Mouse (Mus musculus) forebrain, embryonic 11.5 days (tissue): Measurements from ENCODE around the gene Hpn. TPM values are rescaled to one million over a fixed set of nuclear protein-coding genes. Genes with fewer than 3 reads are reported as not detected.

Experiments used
- ATAC-seq: fragments of 200-750 bp; cut with Nextera tagmentation; replicated peaks from 2 replicates; pipeline ENCODE4 v1.8.0; 2017; ENCODE audit warnings: moderate TSS enrichment; ENCODE audit not compliant: low FRiP score
- DNase-seq: peaks from one replicate; pipeline ENCODE4 v3.0.0-alpha.2; 2017; ENCODE audit warnings: low spot score
- H3K27ac ChIP-seq: fragments of 300-500 bp; sonication (generic); 2 replicates; pipeline ENCODE4 v1.5.1; 2014; ENCODE audit warnings: low read depth, low read length
- H3K27me3 ChIP-seq: fragments of 300-500 bp; sonication (generic); 2 replicates; pipeline ENCODE4 v1.6.1; 2014; ENCODE audit warnings: mild to moderate bottlenecking, low read length, mixed read lengths; ENCODE audit not compliant: control insufficient read depth, insufficient read depth
- H3K36me3 ChIP-seq: fragments of 300-500 bp; sonication (generic); 2 replicates; pipeline ENCODE4 v1.6.1; 2014; ENCODE audit warnings: mild to moderate bottlenecking, low read length, moderate library complexity, mixed read lengths; ENCODE audit not compliant: control insufficient read depth, insufficient read depth
- H3K4me1 ChIP-seq: fragments of 300-500 bp; sonication (generic); replicated peaks from 2 replicates; pipeline ENCODE4 v1.6.1; 2014; ENCODE audit warnings: low read length, mixed read lengths; ENCODE audit not compliant: control insufficient read depth, insufficient read depth
- H3K4me2 ChIP-seq: fragments of 300-500 bp; sonication (generic); 2 replicates; pipeline ENCODE4 v1.6.1; 2014; ENCODE audit warnings: low read depth, mild to moderate bottlenecking, low read length, moderate library complexity, mixed read lengths; ENCODE audit not compliant: severe bottlenecking
- H3K4me3 ChIP-seq: fragments of 300-500 bp; sonication (generic); 2 replicates; pipeline ENCODE4 v1.5.1; 2014; ENCODE audit warnings: low read depth, low read length
- H3K9ac ChIP-seq: fragments of 300-500 bp; sonication (generic); 2 replicates; pipeline ENCODE4 v1.6.1; 2014; ENCODE audit warnings: low read length
- H3K9me3 ChIP-seq: fragments of 300-500 bp; sonication (generic); 2 replicates; pipeline ENCODE4 v1.6.1; 2016; ENCODE audit warnings: low read length, mixed read lengths; ENCODE audit not compliant: control insufficient read depth
- WGBS: fragments of 180-500 bp; shearing (Covaris S2); extraction: QIAGEN DNeasy Blood & Tissue Kit; methylation state at CpG from one replicate; pipeline ENCODE4 v1.1.7; 2014; 5-methylcytosine and 5-hydroxymethylcytosine counted together
- polyA plus RNA-seq: library from polyadenylated mRNA; unstranded; fragments of >200 nt; fragmentation: Nextera tagmentation; extraction: Ambion mirVana; gene quantifications from 2 replicates; pipeline ENCODE4 v1.2.1, GENCODE M21; 2014

Hpn gene
- polyA plus RNA-seq, 1 experiment from 2014 or later, result 0.29 TPM

GRCm38 (mm10) chr7:31059919-31060620, 55.0 kb downstream of the Hpn start:
- no peaks in the 10 kb centered on the region for H3K9me3 ChIP-seq
- H3K36me3 ChIP-seq, result no peaks in the 10 kb centered on the region
- H3K4me1 ChIP-seq, result no peaks in the 10 kb centered on the region; the same call in 1 of the 2 replicates
- no peak overlapping the region for H3K27ac ChIP-seq
- 58% methylated on average over 11 of the region's 11 CpGs for WGBS
- H3K27me3 ChIP-seq, result no peaks in the 10 kb centered on the region
- DNase-seq, result no peak
- ATAC-seq, result no peak
- no peak overlapping the region for H3K4me3 ChIP-seq
- no peak overlapping the region for H3K4me2 ChIP-seq
- H3K9ac ChIP-seq, result no peak overlapping the region

GRCm38 (mm10) chr7:31059108-31059507, 56.0 kb downstream of the Hpn start, which contains the start of gene Lgi4:
Gene Lgi4 (plus strand): TSS chr7:31059342.
- ATAC-seq (peak; percentile 71), DNase-seq (peak; percentile 91)
- Histone ChIP-seq H3K4me2 (no peak within 1 kb of the TSS), H3K4me3 (no peak within 1 kb of the TSS), H3K27me3 (peaks cover 2% of the 10 kb centered on the region), H3K36me3 (no peaks in the 10 kb centered on the region), H3K9me3 (no peaks in the 10 kb centered on the region), H3K4me1 (no peaks in the 10 kb centered on the region; the same call in 1 of the 2 replicates), H3K9ac (no peak within 1 kb of the TSS), H3K27ac (no peak within 1 kb of the TSS)
- 2% methylated on average over 2 of the region's 2 CpGs for WGBS

GRCm38 (mm10) chr7:31058211-31058610, 56.9 kb downstream of the Hpn start:
- WGBS, result 85% methylated on average over 6 of the region's 6 CpGs
- Histone ChIP-seq H3K4me2 (no peak overlapping the region), H3K27me3 (peaks cover 11% of the 10 kb centered on the region), H3K27ac (no peak overlapping the region), H3K4me3 (no peak overlapping the region), H3K9ac (no peak overlapping the region), H3K4me1 (no peaks in the 10 kb centered on the region; the same call in 1 of the 2 replicates), H3K36me3 (no peaks in the 10 kb centered on the region), H3K9me3 (no peaks in the 10 kb centered on the region)
- no peak for DNase-seq
- ATAC-seq, result no peak

DNA sequence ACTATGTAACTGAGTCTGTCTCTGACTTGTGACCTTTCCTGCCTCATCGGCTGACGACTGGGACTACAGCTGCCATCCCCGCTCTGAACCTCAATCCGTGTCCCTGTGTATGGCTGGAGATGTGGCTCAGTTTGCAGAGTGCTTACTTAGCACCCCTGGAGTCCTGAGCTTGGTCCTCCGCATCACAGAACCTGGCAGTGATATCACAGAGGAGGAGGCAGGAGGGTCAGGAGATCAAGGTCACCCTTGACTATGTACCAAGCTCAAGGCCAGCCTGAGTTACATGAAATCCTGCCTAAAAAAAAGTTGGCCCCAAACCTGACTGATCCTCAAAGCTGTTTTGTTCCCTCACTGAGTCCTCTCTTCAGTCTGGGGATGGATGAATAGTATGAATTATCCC, 57.4 kb downstream of the Hpn start:
- H3K4me1 ChIP-seq, result no peaks in the 10 kb centered on the region; the same call in 1 of the 2 replicates
- ATAC-seq (no peak), DNase-seq (no peak)
- no peaks in the 10 kb centered on the region for H3K36me3 ChIP-seq
- no peak overlapping the region for H3K4me2 ChIP-seq
- 75% methylated on average over 5 of the region's 5 CpGs for WGBS
- no peak overlapping the region for H3K9ac ChIP-seq
- no peak overlapping the region for H3K27ac ChIP-seq
- H3K27me3 ChIP-seq, result peaks cover 16% of the 10 kb centered on the region
- H3K4me3 ChIP-seq, result no peak overlapping the region
- H3K9me3 ChIP-seq, result no peaks in the 10 kb centered on the region

DNA sequence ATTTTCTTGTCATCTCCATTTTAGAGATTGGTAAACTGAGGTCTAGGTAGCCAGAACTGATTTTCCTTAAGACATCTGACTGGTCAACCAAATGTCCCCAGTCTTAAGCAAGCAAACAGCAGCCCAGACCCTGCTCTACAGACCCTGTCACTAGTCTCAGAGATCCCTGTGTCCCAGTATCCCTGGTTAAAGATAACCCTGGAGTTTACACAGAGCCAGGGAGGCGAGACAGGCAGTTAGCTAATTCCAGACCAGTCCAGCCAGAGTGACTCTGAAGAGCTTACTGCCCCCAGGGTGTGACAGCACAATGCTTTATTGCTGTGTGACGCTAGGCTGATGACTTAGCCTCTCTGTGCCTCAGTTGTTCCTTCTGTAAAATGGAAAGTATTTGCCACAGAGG, 58.0 kb downstream of the Hpn start, which contains the start of gene Fxyd1:
Fxyd1 (minus strand) TSS at position 129 of the 400 bp plus-strand sequence.
- ATAC-seq, result no peak
- Histone ChIP-seq H3K27me3 (peaks cover 23% of the 10 kb centered on the region), H3K27ac (no peak within 1 kb of the TSS), H3K9me3 (no peaks in the 10 kb centered on the region), H3K36me3 (no peaks in the 10 kb centered on the region), H3K4me1 (peaks cover 1% of the 10 kb centered on the region; the same call in 1 of the 2 replicates), H3K4me2 (no peak within 1 kb of the TSS), H3K9ac (no peak within 1 kb of the TSS), H3K4me3 (no peak within 1 kb of the TSS)
- 76% methylated on average over 2 of the region's 2 CpGs for WGBS
- no peak for DNase-seq

DNA sequence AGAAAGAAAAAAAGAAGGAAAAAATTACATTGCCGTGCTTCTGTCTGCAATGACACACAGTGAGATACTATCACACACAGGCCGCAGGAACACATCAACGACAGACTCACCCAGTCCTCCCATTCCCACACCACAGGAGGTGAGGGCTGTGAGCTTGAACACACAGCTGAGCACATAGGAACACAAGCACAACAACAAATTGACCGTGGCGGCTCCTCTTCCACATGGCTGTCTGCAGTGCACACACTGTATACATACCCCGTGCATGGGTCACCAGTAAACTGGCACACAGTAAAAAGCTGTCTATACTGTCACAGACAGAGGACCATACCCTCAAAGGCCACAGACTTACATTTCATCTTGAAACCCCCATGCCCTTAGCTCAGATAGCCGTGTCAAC, 58.6 kb downstream of the Hpn start:
- peaks cover 29% of the 10 kb centered on the region for H3K27me3 ChIP-seq
- no peak for DNase-seq
- 79% methylated on average over 7 of the region's 7 CpGs for WGBS
- no peak overlapping the region for H3K9ac ChIP-seq
- no peak overlapping the region for H3K27ac ChIP-seq
- H3K36me3 ChIP-seq, result no peaks in the 10 kb centered on the region
- no peak for ATAC-seq
- H3K4me3 ChIP-seq, result no peak overlapping the region
- H3K9me3 ChIP-seq, result no peaks in the 10 kb centered on the region
- no peak overlapping the region for H3K4me2 ChIP-seq
- peaks cover 2% of the 10 kb centered on the region; the same call in 1 of the 2 replicates for H3K4me1 ChIP-seq

DNA sequence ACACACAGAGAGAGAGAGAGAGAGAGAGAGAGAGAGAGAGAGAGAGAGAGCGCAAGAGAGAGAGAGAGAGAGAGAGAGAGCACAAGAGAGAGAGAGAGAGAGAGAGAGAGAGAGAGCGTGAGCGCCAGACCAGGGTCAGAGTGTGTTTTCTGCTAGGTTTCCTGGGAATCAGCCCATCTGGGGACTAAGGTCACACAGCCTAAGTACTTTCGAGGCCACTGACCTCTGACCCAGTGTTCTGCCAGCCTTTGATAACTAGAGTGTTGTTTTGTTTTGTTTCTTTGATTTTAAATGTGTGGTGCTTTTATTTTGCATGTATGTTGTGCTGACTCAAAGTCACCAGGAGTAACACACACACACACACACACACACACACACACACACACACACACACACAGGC, 59.2 kb downstream of the Hpn start:
- Histone ChIP-seq H3K27ac (no peak overlapping the region), H3K4me2 (no peak overlapping the region), H3K36me3 (no peaks in the 10 kb centered on the region), H3K9ac (no peak overlapping the region), H3K4me1 (peaks cover 3% of the 10 kb centered on the region; the same call in 1 of the 2 replicates), H3K9me3 (no peaks in the 10 kb centered on the region), H3K4me3 (no peak overlapping the region), H3K27me3 (peaks cover 35% of the 10 kb centered on the region)
- ATAC-seq (no peak), DNase-seq (no peak)
- WGBS, result 13% methylated on average over 3 of the region's 4 CpGs

DNA sequence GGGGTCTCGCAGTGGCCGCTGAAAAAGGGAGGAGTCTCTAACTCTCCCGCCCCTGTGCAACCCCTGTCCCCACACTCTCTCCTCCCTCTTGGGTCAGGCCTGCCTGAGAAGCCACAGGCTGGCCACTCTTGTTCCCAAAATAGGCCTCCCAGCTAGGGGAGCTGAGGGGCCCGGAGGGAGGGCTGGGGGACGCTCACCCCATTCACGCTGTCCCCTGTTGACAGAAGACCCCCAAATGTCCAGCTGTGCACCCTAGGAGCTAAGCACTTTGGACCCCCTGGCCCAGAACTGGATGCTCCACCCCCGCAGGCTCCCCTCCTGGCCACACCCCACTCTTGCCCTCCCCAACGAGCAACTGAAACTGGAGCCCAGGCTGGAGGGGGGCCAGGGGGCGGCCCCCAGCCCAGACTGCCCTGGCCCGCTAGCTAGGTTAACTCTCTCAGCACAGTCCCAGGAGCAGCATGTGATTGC, 59.7 kb downstream of the Hpn start:
- H3K9ac ChIP-seq, result no peak overlapping the region
- peaks cover 40% of the 10 kb centered on the region for H3K27me3 ChIP-seq

More for the DNA sequence above, 59.7 kb downstream of the Hpn start:
- Histone ChIP-seq H3K36me3 (no peaks in the 10 kb centered on the region), H3K4me3 (no peak overlapping the region), H3K4me2 (no peak overlapping the region), H3K9me3 (no peaks in the 10 kb centered on the region), H3K4me1 (peaks cover 4% of the 10 kb centered on the region; the same call in 1 of the 2 replicates), H3K27ac (no peak overlapping the region)
- DNase-seq (no peak), ATAC-seq (no peak)
- WGBS, result 8% methylated on average over 10 of the region's 10 CpGs
